Mouse (Mus musculus) embryonic facial prominence, embryonic 13.5 days (tissue): ENCODE measurements around the gene Mlana. TPM values are rescaled to one million over a fixed set of nuclear protein-coding genes. Genes with fewer than 3 reads are reported as not detected.

Source experiments
- ATAC-seq: fragments of 200-750 bp; cut with Nextera tagmentation; 2 replicates; pipeline ENCODE4 v1.8.0; 2017; ENCODE audit warnings: low read depth; ENCODE audit not compliant: insufficient number of reproducible peaks, insufficient read depth, low FRiP score, low TSS enrichment
- H3K27ac ChIP-seq: fragments of 300-500 bp; sonication (generic); 2 replicates; pipeline ENCODE4 v1.5.1; 2015; ENCODE audit warnings: moderate library complexity, mild to moderate bottlenecking, inconsistent platforms
- H3K27me3 ChIP-seq: fragments of 300-500 bp; sonication (generic); 2 replicates; pipeline ENCODE4 v1.6.1; 2015; ENCODE audit warnings: mild to moderate bottlenecking, inconsistent platforms
- H3K36me3 ChIP-seq: fragments of 300-500 bp; sonication (generic); 2 replicates; pipeline ENCODE4 v1.6.1; 2015; ENCODE audit warnings: mild to moderate bottlenecking, inconsistent platforms
- H3K4me1 ChIP-seq: fragments of 300-500 bp; sonication (generic); 2 replicates; pipeline ENCODE4 v1.6.1; 2015; ENCODE audit warnings: inconsistent platforms
- H3K4me2 ChIP-seq: fragments of 300-500 bp; sonication (generic); 2 replicates; pipeline ENCODE4 v1.6.1; 2015; ENCODE audit warnings: moderate library complexity, mild to moderate bottlenecking, inconsistent platforms
- H3K4me3 ChIP-seq: fragments of 300-500 bp; sonication (generic); 2 replicates; pipeline ENCODE4 v1.5.1; 2015; ENCODE audit warnings: mild to moderate bottlenecking, inconsistent platforms
- H3K9ac ChIP-seq: fragments of 300-500 bp; sonication (generic); 2 replicates; pipeline ENCODE4 v1.6.1; 2015; ENCODE audit warnings: mild to moderate bottlenecking, inconsistent platforms
- H3K9me3 ChIP-seq: fragments of 300-500 bp; sonication (generic); 2 replicates; pipeline ENCODE4 v1.6.1; 2016; ENCODE audit warnings: inconsistent platforms
- WGBS: fragments of 180-500 bp; shearing (Covaris S2); methylation state at CpG from one replicate; pipeline ENCODE4 v1.1.7; 2015; ENCODE audit warnings: mixed read lengths; 5-methylcytosine and 5-hydroxymethylcytosine counted together
- polyA plus RNA-seq: library from polyadenylated mRNA; unstranded; fragments of >200 nt; fragmentation: Nextera tagmentation; extraction: Ambion mirVana; gene quantifications from 2 replicates; pipeline ENCODE4 v1.2.1, GENCODE M21; 2015

Gene Mlana
- polyA plus RNA-seq, 1 experiment from 2014 or later = 1.7 TPM

DNA sequence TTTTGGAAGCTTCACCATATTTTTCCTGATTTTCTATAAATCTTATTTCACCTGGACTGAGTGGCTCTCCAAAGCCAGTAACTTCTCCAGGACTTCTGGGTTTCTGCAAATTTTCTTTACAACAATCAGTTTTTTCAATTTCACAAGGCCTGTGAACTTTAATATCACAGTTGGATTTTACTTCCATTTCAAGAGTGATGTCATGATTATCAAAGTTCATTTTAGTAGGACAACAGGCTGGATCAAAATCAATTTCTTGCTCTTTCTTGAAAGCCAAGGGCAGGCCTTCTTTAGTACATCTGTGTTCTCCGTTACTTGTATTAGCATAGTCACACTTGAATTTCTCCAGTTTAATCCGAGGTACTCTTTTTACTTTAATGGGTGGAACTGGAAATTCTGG lies 56.3 kb downstream of the Mlana start:
- no peak for ATAC-seq
- Histone ChIP-seq H3K36me3 (peaks cover 13% of the 10 kb centered on the region; the same call in 1 of the 2 replicates), H3K4me2 (no peak overlapping the region), H3K4me1 (no peaks in the 10 kb centered on the region), H3K9me3 (no peaks in the 10 kb centered on the region), H3K27me3 (no peaks in the 10 kb centered on the region), H3K27ac (no peak overlapping the region), H3K9ac (no peak overlapping the region), H3K4me3 (no peak overlapping the region)
- 69% methylated on average over 2 of the region's 2 CpGs for WGBS

Other genes starting within 250 kb of the Mlana start
- gene Ric1, start 175.5 kb upstream of the Mlana start, polyA plus RNA-seq = 29.6 and 32.1 TPM in 2 replicates
- 18.5 and 21.9 TPM in 2 replicates for gene Ermp1, start 49.4 kb upstream of the Mlana start, polyA plus RNA-seq
- 7.3 and 8.2 TPM in 2 replicates for gene 9930021J03Rik, start 108.2 kb downstream of the Mlana start, polyA plus RNA-seq
- 18.3 and 21.1 TPM in 2 replicates for gene Ranbp6, start 115.2 kb downstream of the Mlana start, polyA plus RNA-seq
- gene Il33, start 227.3 kb downstream of the Mlana start, polyA plus RNA-seq = 2.0 and 2.1 TPM in 2 replicates